Mouse (Mus musculus): ENCODE measurements at regions not wholly inside any gene's neighbourhood (a gene's known extent, or its start where the extent isn't known, plus 50 kb on each side); places are given as distances from the start of the nearest gene placed in this dataset.

GRCm38 (mm10) chr4:142397858-142398257 is 158.7 kb upstream of the Kazn start:
- TF ChIP-seq CTCF (conservative IDR thresholded peaks at IDR 0.05; ENCODE audit: insufficient read depth, insufficient read length, low read depth, low read length) (no peak), POLR2A (IDR thresholded peaks at IDR 0.05; ENCODE audit: low read depth, low read length) (no peak)
